Mouse (Mus musculus) neutrophil, adult 59 days (primary cell): ENCODE measurements around the gene Krtap5-2. TPM values are rescaled to one million over a fixed set of nuclear protein-coding genes. Genes with fewer than 3 reads are reported as not detected.

ENCODE experiments used
- total RNA-seq, 2 experiments: library from RNA; stranded (reverse); gene quantifications; 1 replicate in 1 of 2; 2 replicates in 1 of 2; pipeline ENCODE4 v1.2.4; 2023

Gene Krtap5-2
- total RNA-seq, result not detected

GRCm38 (mm10) chr7:142175905-142176304, at the start of gene Krtap5-2:
TSS of gene Krtap5-2 (minus strand) at chr7:142176005.

GRCm38 (mm10) chr7:142211559-142211958, 35.8 kb upstream of the Krtap5-2 start, which contains the start of gene Gm7579:
TSS of gene Gm7579 (plus strand) at chr7:142211859.

GRCm38 (mm10) chr7:142201064-142201463, 25.3 kb upstream of the Krtap5-2 start, which contains the start of gene Krtap5-3:
TSS of gene Krtap5-3 (plus strand) at chr7:142201364.

GRCm38 (mm10) chr7:142190289-142190688, 14.5 kb upstream of the Krtap5-2 start, which contains the start of gene Gm10153:
TSS of gene Gm10153 (minus strand) at chr7:142190389.

GRCm38 (mm10) chr7:142165639-142166038, 10.2 kb downstream of the Krtap5-2 start, which contains the start of gene Gm4553:
TSS of gene Gm4553 (minus strand) at chr7:142165739.

GRCm38 (mm10) chr7:142157013-142157412, 18.8 kb downstream of the Krtap5-2 start, which contains the start of gene Gm29735:
TSS of gene Gm29735 (minus strand) at chr7:142157113.

GRCm38 (mm10) chr7:142144507-142144906, 31.3 kb downstream of the Krtap5-2 start, which contains the start of gene Gm45337:
TSS of gene Gm45337 (minus strand) at chr7:142144607.

GRCm38 (mm10) chr7:142135934-142136333, 39.9 kb downstream of the Krtap5-2 start, which contains the start of gene Gm39115:
TSS of gene Gm39115 (minus strand) at chr7:142136034.

Other genes starting within 250 kb of the Krtap5-2 start
- not detected for gene Brsk2, start 226.3 kb downstream of the Krtap5-2 start, total RNA-seq
- gene Mob2, start 114.9 kb downstream of the Krtap5-2 start, total RNA-seq, result 10 to 100 TPM; 26.4 to 33.0 TPM
- gene Dusp8, start 80.2 kb downstream of the Krtap5-2 start, total RNA-seq, result 1 to 10 TPM; 1.2 to 1.9 TPM
- not detected for gene Gm45618, start 55.3 kb downstream of the Krtap5-2 start, total RNA-seq
- not detected for gene Gm39115, start 40.0 kb downstream of the Krtap5-2 start, total RNA-seq
- not detected for gene Gm45337, start 31.4 kb downstream of the Krtap5-2 start, total RNA-seq
- not detected for gene Gm29735, start 18.9 kb downstream of the Krtap5-2 start, total RNA-seq
- not detected for gene Gm4553, start 10.3 kb downstream of the Krtap5-2 start, total RNA-seq
- gene Gm10153, start 14.4 kb upstream of the Krtap5-2 start, total RNA-seq, result not detected
- gene Krtap5-3, start 25.4 kb upstream of the Krtap5-2 start, total RNA-seq, result not detected
- gene Gm7579, start 35.9 kb upstream of the Krtap5-2 start, total RNA-seq, result not detected
- not detected for gene Krtap5-5, start 54.0 kb upstream of the Krtap5-2 start, total RNA-seq
- not detected for gene Gm40460, start 65.1 kb upstream of the Krtap5-2 start, total RNA-seq
- not detected for gene Gm2431, start 82.3 kb upstream of the Krtap5-2 start, total RNA-seq
- gene Gm4559, start 98.4 kb upstream of the Krtap5-2 start, total RNA-seq, result not detected
- gene Krtap5-1, start 121.1 kb upstream of the Krtap5-2 start, total RNA-seq, result not detected
- not detected for gene Krtap5-4, start 127.5 kb upstream of the Krtap5-2 start, total RNA-seq
- 10 to 100 TPM; 14.0 to 19.7 TPM for gene Ifitm10, start 197.7 kb upstream of the Krtap5-2 start, total RNA-seq
- gene Gm49369, start 206.7 kb upstream of the Krtap5-2 start, total RNA-seq, result 1 to 10 TPM in 1 of 2 experiments, not detected in 1; 3.4 TPM
- gene Ctsd, start 212.0 kb upstream of the Krtap5-2 start, total RNA-seq, result 100 to 1,000 TPM; 803 to 876 TPM